Mouse (Mus musculus) spleen, postnatal 4 days (tissue): ENCODE results near the gene Vmn1r82.

ENCODE experiments used
- DNase-seq, 2 experiments: peaks; one replicate each; pipeline ENCODE4 v3.0.0; 2022; ENCODE audit warnings: low spot score in 2 of 2

Vmn1r82 gene

DNA sequence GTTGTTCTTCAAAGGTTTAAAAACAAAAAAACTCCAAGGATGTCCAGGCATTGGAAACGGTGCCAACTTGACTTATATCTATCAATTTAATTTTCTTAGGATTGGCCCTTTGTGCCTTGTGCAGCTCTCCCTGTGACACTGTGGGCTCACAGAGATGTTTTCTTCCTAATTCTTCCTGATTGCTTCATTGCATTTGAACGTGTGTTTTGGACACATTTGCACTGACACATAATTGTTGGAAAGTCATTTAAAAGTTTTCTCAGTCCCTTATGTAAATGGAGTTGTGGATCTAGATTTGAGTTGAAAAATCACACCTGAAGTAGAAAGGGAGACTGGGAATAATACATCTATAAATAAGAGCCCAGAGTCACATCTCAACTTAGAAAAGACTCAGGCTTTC is at the start of gene Vmn1r82:
Gene Vmn1r82 (plus strand): TSS at position 301 of the 400 bp plus-strand sequence.
- DNase-seq = no peak

DNA sequence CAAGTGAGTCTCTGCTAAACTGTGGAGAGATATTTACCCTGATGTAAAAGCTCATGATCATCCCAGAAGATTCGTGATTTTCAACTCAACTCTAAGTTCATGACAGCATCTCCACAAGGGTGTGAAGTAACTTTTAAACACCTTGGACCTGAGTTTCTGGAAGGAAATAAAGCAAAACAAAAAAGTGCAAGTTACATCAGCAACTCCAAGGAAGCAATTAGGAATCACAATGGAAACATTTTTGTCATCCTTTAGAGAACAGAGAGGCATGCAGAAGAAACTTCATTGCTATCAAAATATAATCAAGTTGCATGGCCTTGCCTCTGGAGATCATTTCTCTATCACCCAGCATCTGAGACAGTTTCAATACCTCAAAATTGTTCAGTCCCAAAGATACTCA is 32.1 kb upstream of the Vmn1r82 start, which contains the start of gene Vmn1r81:
Gene Vmn1r81 (minus strand): TSS at position 101 of the 400 bp plus-strand sequence.
- DNase-seq = no peak

DNA sequence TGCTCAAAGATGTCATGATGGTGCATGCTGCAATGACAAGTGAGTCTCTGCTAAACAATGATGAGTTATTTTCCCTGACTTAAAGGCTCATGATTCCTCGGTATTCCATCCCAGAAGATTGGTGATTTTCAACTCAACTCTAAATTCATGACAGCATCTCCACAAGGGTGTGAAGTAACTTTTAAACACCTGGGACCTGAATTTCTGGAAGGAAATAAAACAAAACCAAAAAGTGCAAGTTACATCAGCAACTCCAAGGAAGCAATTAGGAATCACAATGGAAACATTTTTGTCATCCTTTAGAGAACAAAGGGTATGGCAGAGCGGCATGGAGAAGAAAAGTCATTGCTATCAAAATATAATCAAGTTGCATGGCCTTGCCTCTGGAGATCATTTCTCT is 29.2 kb downstream of the Vmn1r82 start, which contains the start of gene Vmn1r83:
Gene Vmn1r83 (minus strand): TSS at position 101 of the 400 bp plus-strand sequence.
- DNase-seq = no peak
